Mouse (Mus musculus): Measurements from ENCODE around the gene Alox5ap. TPM values are rescaled to one million over a fixed set of nuclear protein-coding genes. Genes with fewer than 3 reads are reported as not detected.

Gene Alox5ap
- polyA plus RNA-seq, 1 experiment from 2014 or later: 8.6 TPM

GRCm38 (mm10) chr5:149337148-149337547 is 72.6 kb downstream of the Alox5ap start:
- no peak overlapping the region for H3K9ac ChIP-seq (replicated peaks)
- H3K36me3 ChIP-seq: no peaks in the 10 kb centered on the region
- H3K27me3 ChIP-seq: no peaks in the 10 kb centered on the region
- WGBS: 90% methylated on average over 10 of the region's 10 CpGs
- no peak overlapping the region for H3K4me2 ChIP-seq (replicated peaks)
- no peak overlapping the region for H3K4me3 ChIP-seq (replicated peaks)
- H3K9me3 ChIP-seq: no peaks in the 10 kb centered on the region
- ATAC-seq: no peak
- H3K27ac ChIP-seq: no peak overlapping the region
- peaks cover 17% of the 10 kb centered on the region; the same call in 1 of the 2 replicates for H3K4me1 ChIP-seq (replicated peaks)

Small RNA genes within 50 kb of the gene (microRNA-seq; reads per million reads assigned to microRNA genes)
- not detected for gene Gm24105

Other genes starting within 250 kb of the Alox5ap start
- gene Uspl1, start 80.4 kb upstream of the Alox5ap start, polyA plus RNA-seq (2015; fragmentation: Nextera tagmentation; extraction: Ambion mirVana): 64.4 and 64.8 TPM in 2 replicates
- gene Hmgb1, start 80.3 kb upstream of the Alox5ap start, polyA plus RNA-seq (2015; fragmentation: Nextera tagmentation; extraction: Ambion mirVana): 1,097 and 1,253 TPM in 2 replicates
- gene Medag, start 147.0 kb downstream of the Alox5ap start, polyA plus RNA-seq (2015; fragmentation: Nextera tagmentation; extraction: Ambion mirVana): 1.9 and 2.3 TPM in 2 replicates
- gene Tex26, start 174.9 kb downstream of the Alox5ap start, polyA plus RNA-seq (2015; fragmentation: Nextera tagmentation; extraction: Ambion mirVana): 2.3 and 2.5 TPM in 2 replicates

Data from midbrain, embryonic 13.5 days (tissue).